Mouse (Mus musculus) kidney, adult 18-20 months (tissue): Measurements from ENCODE around the gene Bpifc.
A peak's percentile ranks its signal among the peaks of the same experiment; 100 is the strongest.
"Not testable (repeated sequence)": the region's sequence is repeated elsewhere in the genome, so short reads cannot be mapped to it uniquely, and the experiment has no call there.

Experiments
- DNase-seq: peaks from one replicate; pipeline ENCODE4 v3.0.0; 2021

Gene Bpifc

DNA sequence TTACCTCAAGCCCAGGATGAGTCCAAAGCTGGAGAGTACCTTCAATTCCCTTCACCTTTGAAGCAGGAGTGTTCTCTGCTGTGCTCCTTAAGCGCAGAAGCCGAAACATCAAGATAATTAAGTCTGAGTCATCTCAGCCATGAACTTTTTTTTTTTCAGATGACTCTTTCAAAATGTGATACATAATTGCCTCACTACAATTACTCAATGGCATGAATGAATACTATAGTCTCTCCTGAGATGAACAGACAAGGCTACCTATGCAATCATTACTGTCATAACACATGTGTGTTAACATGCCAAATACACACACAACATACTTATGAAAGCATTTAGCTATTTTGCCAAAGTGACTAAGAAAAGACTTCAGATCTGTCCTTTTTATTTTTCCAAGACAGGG lies at the start of gene Bpifc:
Gene Bpifc (minus strand): TSS at position 115 of the 400 bp plus-strand sequence.
- DNase-seq = no peak

DNA sequence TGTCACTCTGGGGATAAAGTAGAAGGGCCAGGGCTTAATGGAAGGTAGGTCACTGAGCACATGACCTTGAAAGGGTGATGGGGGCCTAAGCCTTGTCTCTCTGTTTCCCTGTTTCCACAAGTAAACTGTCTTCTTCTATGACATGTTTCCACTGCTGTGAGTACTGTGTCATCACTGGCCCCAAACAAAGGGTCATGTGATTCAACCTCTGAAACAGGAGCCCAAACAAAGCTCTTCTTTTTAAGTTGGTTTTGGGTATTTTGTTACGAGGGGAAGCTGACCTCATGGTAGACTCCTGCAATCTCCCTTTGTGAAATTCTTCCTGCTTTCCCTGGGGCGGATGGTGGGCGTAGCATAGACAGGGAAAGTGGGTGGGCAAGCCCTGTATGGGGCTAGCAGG lies 48.6 kb upstream of the Bpifc start:
- DNase-seq = peak; percentile 2

DNA sequence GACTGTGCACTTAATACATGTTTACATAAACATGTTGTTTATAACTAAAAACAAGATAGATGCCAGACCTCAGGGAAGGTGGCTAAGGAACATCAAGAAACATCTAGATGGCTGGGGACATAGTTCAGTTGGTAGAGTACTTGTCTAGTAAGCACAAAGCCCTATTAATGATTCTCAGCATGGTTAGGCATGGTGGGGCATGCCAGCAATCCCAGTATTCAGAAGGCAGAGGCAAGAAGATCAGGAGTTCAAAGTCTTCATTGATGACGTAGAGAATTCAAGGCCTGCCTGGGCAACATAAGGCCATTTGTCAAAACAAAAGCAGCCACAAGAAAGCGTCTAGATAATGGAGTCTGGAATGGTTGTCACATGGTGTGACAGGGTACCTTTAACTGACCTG lies 46.0 kb upstream of the Bpifc start:
- peak; percentile 64 for DNase-seq

DNA sequence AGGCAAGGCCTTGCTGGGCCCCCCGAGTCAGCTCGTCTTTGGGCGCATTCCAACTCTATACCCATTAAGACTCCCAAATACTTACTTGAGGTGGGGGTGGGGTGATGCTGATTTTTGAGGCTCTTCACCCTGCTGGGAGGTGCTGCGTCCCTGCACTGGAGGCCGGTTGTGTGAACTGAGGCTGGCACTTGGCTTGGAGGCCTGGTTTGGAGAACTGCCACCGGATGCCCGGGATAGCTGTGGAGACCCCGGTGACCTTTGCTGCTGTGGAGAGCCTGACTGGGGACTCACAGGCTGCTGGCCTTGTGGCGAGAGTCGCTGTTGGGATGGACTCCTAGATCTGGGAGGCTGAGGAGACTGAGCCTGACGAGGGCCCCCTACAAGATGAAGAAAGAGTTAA lies 45.6 kb upstream of the Bpifc start:
- peak; percentile 68 for DNase-seq

DNA sequence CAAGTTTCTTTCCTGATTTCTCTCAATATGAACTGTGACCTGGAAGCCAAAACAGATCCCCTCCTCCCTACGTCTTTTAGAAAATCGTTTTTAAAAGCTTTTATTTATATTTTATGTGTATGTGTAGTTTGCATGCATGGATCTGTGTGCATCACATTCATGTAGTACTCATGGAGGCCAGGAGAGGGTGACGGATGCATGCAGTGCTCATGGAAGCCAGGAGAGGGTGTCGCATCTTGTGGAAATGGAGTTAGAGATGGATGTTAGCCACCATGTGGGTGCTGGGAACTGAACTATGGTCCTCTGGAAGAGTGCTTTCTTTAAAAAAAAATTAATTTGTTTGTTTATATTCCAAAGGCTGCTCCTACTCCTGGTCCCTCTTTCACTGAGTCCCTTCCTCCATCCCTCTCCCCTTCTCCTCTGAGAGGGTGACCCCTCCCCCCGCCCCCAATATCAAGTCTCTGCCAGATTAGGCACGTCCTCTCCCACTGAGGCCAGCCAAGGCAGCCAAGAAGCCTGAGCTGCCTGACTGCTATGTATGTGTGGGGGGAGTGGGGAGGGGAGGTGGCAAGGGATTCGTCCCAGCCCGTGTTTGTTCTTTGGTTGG lies 44.7 kb upstream of the Bpifc start:
- peak; percentile 3 for DNase-seq

DNA sequence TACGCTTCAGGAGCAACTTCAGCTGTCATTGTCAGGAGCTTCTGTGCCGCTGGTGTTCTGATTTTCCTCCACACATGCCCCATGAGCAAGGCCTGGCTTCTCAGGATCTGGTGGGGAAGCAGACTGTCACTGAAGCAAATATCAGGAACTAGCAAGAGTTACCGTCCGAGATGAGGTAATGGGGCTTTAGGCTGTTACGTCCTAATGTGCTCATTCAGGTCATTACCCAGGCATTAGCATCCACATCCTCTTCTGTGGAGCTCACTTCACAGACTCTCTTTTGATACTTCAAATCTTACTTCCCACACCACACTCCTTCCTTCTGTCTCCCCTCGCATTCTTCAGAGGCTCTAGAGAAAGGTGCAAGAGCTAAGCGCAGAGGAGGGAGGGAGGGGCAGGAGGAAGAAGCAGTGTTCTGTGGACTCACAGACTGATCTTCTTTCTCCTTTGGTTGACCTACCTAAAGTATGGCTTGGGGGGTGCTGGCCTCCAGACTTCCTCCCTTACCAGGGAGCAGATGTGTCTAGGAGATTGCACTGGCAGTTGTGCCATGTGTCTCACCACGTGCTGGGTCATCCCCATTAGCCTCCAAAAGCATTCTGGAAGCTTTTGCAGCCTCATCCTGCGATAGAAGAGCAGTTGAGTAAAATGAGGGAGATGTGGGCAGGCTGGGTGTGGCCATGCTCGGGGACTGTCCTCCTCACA lies 41.3 kb upstream of the Bpifc start:
- peak; percentile 2 for DNase-seq

DNA sequence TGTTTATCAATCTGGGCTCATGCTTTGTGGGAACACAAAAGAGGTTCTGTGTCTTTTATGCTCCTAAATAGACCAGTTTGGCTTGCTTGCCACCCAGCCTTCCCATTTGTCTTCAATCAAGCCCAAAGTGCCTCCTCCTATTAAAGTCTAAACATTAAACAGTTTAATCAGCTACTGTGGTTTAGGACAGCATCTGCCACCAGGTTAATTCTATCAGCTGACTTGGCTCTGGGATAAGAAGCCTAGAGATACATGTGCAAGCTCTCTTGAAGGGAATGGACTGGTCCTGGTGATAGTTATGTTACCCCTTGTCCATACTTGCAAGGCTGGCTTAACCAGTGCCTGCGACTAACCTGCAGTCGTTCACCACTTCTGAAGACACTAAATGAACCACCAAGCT lies 38.8 kb upstream of the Bpifc start:
- peak; percentile 29 for DNase-seq

DNA sequence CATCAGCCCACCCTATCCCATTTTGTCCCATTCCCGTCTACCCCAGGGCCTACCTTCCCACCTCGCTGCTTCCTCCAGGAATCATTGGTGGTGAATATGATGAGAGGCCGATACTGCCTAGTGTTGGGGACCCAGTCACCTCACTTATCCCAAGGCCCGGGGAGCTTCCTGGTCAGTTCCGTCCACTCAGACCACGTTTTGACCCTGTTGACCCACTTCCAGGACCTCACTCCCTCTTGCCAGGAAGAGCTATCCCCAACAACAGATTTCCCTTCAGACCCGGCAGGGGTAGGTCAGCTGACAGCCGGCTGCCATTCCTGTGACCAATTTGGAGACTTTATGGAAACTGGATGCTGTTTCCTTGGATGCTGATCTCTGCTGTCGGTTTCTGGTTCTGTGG lies 36.1 kb upstream of the Bpifc start:
- DNase-seq = peak; percentile 2

DNA sequence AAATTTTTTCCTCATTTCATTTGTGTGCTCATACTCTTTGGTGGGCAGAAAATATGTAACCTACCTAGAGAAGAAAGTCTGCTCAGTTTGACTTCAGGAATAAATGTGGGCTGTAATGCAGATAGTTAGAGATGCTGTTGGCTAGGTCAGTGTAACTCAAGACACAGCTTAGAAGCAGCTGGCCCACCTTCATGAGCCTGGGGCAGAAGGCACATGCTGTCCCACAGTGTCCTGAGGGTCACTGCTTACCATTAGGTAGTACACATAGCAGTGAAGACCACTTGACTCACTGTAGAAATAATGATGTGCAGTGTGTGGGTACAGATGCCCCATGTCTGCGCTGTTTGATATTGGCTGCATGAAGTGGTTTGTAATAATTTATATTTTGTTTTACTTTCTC lies 34.7 kb upstream of the Bpifc start:
- DNase-seq = peak; percentile 1

DNA sequence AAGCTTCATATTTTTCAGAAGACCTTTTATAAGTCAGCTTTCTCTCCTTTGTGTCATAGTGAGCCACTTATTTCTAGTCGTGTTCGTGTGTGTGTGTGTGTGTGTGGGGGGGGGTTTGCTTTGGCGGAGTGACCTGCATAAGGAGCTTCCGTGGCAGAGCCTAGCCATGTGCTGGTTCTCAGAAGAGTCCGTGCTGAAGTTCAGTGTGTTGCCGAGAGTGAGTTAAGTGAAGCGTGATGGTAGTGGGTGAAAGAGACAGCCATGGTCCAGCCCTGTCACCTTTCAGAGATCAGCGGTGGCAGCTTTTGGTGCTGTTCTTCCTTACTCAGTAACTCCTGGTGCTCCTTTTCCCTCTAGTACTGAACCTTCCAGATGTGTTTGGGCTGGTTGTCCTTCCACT lies 32.4 kb upstream of the Bpifc start:
- peak; percentile 24 for DNase-seq

DNA sequence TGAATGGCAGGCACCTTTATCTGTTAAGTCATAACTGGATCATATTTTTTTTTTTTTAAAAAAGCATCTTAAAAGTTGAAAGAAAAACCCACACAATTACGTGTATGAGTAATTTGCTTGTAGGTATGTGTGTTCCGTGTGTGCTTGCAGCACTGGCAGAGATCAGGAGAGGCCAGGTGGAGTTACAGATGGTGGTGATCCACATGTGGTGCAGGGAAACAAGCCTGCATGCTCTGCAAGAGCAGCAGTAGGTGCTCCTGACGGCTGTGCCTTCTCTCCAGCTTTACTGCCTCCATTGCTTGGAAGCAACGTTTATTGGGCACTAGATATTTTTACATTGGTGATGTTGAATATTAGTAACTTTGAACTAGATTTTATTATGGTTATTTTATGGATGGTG lies 32.0 kb upstream of the Bpifc start:
- peak; percentile 1 for DNase-seq

DNA sequence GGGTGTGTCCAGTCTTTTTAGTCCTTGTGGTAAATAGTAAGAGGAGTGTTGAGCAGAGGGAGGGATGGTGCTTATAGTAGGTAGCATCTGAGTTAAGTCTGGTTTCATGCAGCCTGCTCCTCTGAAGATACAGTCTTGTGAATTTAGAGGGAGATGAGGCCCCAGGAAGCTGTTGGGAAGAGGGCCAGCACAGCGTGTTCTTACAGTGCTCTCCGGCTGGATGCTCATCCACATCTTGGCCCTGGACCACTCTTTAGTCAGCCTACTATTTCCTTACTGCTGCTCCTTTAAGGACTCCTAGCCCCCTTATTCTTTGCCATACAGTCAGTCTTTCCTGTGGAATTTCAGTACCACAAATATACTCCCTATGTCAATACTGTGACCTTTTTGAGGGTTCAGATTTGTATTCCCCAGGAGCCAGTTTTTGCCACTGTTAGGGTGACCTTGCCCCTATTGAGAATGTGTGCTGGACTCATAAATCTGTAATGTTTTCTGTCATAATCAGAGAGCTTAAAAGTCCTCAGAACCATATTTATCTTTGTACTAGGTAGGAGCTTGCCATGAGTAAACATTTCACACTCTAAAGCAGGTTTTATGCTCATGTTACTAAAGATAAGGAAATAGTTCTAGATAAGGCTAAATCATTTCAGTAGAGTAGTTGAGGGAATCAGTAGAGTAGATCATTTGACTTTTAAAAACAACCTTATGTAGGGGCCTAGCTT lies 22.5 kb upstream of the Bpifc start:
- no peak for DNase-seq

DNA sequence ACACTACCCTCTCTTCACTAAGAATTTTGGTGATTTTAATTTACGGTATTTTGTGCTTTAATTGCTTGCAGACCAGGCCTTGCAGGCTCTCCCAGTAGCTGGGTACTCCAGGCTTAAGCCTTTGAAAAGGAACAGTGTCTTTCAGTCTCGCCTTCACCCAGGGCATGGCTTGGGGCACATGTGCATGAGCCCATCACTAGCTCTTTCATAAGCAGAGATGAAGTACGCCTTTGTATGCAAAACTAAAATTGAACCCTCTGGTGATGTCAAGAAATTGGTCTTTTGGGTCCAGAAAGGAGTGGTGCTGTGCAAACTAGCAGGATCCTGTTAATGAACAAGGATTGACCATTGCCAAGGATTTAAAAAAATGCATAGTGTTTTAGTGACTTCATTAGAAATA lies 20.8 kb upstream of the Bpifc start:
- no peak for DNase-seq

DNA sequence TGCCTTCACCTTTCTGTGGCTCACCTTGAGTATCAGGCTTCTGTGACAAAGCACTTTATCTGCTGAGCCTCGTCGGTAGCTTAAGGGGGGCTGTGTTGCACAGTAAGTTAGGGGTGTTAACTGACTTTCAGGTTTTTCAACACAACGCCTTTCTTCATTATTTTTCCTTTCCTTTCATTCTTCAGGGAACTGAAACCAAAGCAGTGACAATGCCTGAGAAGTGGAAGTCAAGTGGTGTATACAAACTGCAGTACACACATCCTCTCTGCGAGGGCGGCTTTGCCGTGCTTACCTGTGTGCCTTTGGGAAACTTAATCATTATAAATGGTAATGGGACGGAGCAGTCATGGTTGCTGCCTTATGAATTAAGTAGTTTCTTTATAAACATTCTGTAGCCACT lies 19.0 kb upstream of the Bpifc start:
- no peak for DNase-seq

DNA sequence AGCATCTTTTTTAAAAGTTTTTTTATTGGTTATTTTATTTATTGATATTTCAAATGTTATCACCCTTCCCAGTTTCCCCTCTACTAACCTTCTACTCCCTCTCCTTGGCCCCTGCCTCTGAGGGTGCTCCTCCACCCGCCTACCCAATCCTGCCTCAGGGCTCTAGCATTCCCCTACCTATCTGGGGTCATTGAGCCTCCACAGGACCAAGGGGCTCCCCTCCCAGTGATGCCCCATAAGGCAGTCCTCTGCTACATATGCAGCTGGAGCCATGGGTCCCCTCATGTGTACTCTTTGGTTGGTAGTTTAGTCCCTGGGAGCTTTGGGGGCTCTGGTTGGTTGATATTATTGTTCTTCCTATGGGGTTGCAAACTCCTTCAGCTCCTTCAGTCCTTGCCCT lies 15.1 kb upstream of the Bpifc start:
- not testable (repeated sequence) for DNase-seq

DNA sequence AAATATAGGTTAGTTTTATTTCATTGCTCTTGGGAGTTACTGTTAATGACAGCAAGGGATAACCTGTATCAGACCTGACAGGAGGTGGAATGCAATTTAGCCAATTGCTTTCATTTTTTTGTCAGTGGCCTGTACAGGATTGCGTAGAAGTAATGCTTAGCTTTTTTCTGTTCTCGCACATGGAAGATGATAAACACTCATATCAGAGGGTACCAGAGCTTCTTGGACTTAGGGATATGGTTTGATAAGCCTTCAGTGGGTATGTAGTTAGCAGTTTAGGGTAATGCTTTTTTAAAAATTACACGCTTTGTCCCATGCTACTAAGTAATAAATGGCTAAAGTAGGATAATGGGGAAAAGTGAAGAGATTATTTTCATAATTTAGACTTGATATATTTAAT lies 14.7 kb upstream of the Bpifc start:
- no peak for DNase-seq

DNA sequence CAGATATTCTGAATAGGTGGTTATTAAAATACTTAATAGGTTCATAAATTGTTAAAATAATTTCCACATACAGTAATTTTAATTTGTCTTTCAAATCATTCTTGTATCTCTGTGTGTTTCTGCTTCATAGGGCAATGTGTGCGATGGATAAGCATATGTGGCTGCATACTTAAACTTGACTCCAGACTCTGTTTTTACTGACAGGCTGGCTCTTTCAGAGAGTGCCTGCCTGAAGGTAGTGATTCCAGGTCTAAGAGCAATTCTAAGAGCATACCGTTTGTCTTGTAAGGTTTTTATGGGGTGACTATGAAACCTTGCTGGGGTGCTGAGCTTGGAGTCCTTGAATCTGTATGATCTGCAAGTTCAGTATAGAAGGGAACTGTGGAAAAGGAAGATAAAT lies 14.2 kb upstream of the Bpifc start:
- DNase-seq = no peak

DNA sequence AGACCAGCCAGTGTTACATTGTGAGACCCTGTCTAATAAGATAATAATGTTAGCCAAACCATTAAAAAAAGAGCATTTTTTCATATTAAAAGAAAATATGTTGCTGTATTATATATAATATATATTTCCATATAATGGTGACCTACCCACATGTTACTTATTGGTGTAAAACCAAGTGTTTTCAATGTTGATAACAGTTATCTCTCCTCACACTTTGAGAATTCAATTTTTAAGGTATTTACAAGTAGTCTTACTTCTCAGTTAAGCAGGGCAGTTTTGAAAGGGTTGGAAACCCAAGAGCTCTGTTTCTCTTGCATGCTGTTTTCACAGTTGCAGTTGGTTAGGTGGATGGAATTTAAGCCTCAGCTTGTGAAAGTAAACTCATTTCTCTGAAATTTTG lies 11.5 kb upstream of the Bpifc start:
- no peak for DNase-seq

DNA sequence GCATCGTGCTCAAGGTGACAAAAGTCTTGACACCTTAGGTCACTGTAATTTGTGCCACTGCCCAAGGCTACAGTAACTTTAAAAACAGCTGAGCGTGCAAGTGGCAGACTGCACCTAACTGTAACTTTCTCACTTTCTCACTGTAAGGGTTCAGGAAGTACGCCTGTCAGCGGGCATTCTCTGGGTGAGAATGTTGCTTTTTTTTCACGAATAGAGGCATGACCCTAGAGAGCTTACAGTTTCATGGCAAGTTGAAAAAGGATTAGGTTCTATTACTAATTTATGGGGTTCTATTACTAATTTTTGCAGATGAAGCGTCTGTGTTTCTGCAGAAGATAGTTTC lies 10.8 kb upstream of the Bpifc start:
- no peak for DNase-seq

DNA sequence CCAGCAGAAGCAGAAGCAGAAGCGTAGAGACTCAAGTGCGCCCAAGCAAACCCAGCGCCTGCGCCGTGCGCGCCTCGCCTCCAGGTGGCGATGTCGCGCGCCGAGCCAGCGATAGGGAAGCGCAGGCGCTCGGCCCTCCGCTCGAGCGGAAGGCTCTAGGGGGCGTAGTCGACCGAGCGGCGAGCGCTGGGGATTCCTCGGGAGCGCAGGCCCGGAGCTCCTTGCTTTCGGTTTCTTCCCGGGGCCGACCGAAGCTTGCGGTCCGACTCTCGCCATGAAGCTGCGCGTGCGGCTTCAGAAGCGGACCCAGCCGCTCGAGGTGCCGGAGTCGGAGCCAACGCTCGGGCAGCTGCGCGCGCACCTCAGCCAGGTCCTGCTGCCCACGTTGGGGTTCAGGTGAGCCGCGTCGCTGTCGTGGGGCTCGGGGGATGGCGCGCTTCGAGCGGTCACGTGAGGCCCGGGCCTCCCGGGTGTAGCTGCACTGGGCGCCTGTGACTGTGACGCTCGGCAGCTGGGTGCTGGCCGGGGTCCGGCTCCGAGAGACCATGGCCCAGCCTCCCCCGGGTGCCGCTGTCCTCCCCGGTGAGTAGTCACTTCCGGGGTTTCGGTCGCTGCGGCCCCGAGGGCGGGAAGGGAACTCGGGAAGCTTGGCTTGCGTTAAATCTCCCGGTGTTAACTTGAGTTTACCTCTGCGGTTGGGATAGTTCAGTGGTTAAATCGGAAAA lies 10.2 kb upstream of the Bpifc start, which contains the start of gene Fbxo7:
Gene Fbxo7 (plus strand): TSS at position 224 of the 725 bp plus-strand sequence.
- DNase-seq = peak; percentile 91

DNA sequence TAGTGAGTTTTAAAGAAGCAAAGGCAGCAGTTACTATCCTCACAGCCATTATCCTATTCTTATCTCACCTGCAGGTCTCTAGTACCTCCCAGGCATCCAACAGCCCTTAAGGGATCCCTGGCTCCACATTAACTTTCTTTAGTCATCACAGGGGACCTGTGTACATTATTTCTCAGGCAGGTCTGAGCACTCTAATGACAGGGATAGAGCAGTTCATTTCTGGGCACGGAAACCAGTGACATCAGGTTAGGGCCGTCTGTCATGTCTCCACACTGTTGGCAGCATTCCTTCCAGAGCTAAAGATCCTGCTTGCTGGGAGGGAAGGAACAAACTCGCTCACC lies 9.7 kb upstream of the Bpifc start:
- no peak for DNase-seq

DNA sequence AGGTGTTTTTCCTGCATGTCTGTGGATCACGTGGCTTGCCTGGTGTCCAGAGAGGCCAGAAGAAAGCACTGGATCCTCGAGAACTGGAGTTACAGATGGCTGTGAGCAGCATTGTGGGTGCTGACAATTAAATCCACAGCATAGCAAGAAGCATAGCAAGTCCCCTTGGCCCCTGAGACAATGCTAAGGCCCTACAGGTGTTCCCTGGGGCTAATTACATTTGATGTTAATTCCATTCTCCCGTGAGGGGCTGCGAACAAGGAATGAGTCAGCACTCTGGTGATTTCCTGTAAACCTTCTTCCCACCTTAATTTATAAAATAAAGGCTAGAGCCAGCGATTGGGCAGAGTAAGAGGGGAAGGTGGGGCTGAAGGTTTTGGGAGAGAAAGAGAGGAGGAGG lies 7.1 kb upstream of the Bpifc start:
- DNase-seq = no peak

DNA sequence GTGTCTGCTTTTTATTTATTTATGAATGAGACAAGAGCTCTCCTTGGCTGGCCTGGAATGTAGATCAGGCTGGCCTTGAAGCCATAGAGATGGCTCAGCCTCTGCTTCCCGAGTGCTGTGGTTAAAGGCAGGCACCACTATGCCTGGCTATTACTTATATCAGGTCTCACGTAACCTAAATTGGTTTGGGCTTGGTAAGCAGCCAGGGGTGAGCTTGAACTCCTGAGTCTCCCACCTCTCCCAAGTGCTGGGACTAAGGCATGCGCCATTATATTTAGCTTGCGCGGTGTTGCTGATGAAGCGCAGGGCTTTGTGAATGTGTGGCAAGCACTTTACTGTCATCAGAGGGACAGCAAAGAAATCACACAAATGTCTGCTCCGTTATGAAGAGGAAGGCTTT lies 6.1 kb upstream of the Bpifc start:
- no peak for DNase-seq

DNA sequence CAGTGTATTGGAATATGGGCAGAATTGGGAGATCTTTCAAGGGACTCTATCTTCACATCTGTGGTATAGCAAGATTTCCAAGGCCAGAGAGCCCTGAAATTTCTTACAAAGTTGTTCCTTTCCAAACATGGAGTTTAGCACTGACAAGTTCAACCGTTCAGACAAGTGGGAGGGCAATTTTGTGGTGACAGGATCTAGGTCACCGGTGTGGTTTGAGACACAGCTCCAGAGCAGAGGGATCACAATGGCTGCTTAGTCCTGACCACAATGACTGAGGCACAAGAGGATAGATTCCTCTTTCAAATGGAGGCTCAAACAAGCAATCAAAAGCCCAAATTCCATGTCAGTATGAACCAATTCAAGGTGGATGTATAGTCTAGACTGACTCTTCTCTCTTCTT lies 523 bp downstream of the Bpifc start:
- DNase-seq = no peak
